Mouse (Mus musculus) brain, embryonic 14.5 days (tissue): ENCODE measurements around the gene Mns1. TPM values are rescaled to one million over a fixed set of nuclear protein-coding genes. Genes with fewer than 3 reads are reported as not detected.

Experiments used
- DNase-seq: peaks from one replicate; pipeline ENCODE4 v3.0.0-alpha.2; 2011; ENCODE audit warnings: low read depth
- CTCF ChIP-seq: fragments of 200-500 bp; IDR thresholded peaks from 2 replicates; pipeline ENCODE4 v1.5.1; 2012; ENCODE audit warnings: inconsistent platforms, mild to moderate bottlenecking, moderate library complexity, borderline replicate concordance; ENCODE audit not compliant: insufficient read depth, insufficient read length; ENCODE audit errors: extremely low read depth
- POLR2A ChIP-seq: fragments of 200-500 bp; IDR thresholded peaks from 2 replicates; pipeline ENCODE4 v1.6.1; 2012; ENCODE audit warnings: mild to moderate bottlenecking, inconsistent platforms, borderline replicate concordance; ENCODE audit not compliant: poor library complexity, insufficient read depth, insufficient read length, severe bottlenecking; ENCODE audit errors: extremely low read depth
- polyA plus RNA-seq: library from polyadenylated mRNA; depleted of rRNA; stranded (reverse); fragments of >200 nt; gene quantifications from 2 replicates; pipeline ENCODE4 v1.2.3, GENCODE M21; 2012; rRNA removed

The Mns1 gene
- polyA plus RNA-seq, 1 experiment = 6.7 TPM

DNA sequence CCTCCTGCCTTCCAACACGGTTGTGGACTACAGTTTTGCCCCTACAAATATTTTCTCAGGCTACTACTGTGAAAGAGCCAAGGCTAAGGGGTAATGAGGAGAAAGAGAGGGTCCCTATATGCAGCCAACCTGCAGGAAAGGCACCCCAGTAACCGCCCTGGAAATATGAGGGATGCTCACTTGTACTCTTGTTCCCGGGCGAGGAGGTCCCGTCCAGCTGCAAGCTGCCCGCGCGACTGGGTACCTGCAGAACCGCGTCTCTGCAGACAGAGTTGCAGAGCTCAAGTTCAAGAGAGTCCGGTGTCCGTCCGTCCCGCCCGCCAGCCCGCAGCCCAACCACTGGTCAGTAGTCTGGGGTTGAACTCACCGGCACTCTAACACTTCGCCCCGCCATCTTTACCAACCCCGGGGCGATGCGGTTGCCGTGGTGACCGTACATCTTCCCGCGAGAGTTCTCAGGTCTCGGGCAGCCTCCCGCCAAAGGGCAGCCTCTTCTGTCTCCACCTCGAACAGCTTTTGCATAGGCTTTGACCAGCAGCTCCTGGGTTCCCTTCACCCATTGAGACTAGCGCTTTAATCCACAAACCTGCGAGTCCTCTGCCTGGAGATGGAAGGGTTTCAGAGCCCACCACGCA, 53.9 kb downstream of the Mns1 start:
- DNase-seq = peak; percentile 95
- no peak for TF ChIP-seq CTCF
- TF ChIP-seq POLR2A = peak; percentile 42; the same call in 1 of the 2 replicates

DNA sequence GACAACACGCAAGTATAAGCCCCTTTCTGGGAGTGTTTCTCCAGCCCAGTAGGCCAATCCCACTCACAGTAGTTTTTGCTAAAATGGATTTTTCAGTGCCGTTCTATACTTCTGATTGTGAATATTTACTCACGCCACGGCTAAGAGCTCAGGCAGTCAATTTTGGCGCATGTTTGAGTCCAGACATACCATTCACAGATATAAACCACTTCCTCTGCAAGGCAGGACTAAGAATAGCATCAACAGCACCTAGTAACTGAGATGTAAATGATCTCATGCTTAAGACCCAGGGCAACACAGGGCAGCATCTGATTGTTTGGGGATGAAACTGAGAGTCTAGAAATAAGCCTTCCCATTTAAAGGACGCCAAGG, 54.4 kb downstream of the Mns1 start, which contains the start of gene Tex9:
TSS of gene Tex9 (minus strand) at position 19 of the 372 bp plus-strand sequence.
- DNase-seq = no peak
- TF ChIP-seq POLR2A (no peak), CTCF (no peak)

DNA sequence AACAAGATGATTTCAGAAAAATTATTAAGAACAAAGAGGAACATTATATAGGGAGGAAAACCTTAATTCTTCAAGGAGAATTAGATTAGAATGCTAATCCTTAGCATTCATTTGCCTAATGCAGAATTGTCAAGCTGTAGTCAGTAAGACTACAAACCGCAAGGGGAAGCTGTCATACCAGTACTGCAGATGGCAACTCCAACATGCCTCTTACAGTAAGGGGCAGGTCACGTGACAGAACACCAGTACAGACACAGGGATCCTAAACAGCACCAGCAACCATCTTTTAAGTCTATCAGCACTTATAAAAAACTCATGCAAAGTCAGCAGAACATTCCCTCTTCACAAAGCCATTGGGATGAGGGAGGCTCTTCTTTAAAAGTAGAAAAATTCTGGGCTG, 55.7 kb downstream of the Mns1 start:
- no peak for DNase-seq
- TF ChIP-seq CTCF (no peak), POLR2A (no peak)

DNA sequence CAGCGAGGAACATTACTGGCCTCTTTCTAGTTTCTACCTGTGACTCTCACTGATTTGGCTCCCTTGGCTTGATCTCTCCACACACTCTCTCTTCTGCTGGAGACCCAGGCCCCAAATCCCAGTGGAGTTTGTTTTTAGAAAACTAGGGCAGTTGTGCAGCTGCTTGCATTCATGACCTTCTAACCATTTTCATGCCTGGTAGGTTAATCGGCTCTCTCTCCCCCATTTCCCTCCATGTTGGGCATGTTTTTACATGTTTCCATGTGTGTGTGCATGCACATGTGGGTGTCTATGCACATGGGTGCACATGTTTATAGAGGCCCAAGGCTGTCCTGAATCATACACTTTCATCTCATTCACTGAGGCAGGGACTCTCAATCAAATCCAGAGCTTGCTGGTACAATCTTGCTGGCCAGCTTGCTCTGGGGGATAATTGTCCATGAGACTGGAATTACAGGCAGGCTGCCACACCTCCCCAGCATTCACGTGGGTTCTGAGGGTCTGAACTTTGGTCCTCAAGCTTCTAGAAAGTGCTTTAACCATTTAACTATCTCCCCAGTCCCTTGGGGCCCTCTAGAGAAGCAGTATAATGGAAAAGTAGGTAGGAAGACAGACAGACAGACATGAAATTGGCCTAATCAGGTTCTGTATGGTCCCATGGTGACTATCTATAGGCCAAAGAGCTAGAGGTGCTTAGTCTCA, 56.3 kb downstream of the Mns1 start:
- no peak for TF ChIP-seq POLR2A
- TF ChIP-seq CTCF = no peak
- DNase-seq = no peak

DNA sequence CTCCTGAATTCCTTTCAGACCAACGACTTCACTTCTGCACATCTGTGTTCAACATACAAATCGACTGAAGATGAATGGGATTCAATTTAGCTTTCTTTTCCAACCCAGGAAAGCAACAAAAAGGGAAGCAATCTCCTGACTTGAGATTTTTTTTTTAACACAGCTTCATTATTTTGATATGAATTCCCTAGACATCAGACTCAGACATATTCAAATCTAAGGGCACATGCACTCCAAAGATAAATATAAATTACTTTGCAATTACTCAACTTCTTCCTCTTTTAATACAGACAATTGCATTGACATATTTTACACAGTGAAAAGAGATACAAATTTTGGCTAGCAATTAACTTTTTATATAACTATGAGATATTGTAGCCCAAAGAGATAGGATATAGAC, 58.9 kb downstream of the Mns1 start:
- no peak for TF ChIP-seq CTCF
- no peak for TF ChIP-seq POLR2A
- DNase-seq = peak; percentile 17

DNA sequence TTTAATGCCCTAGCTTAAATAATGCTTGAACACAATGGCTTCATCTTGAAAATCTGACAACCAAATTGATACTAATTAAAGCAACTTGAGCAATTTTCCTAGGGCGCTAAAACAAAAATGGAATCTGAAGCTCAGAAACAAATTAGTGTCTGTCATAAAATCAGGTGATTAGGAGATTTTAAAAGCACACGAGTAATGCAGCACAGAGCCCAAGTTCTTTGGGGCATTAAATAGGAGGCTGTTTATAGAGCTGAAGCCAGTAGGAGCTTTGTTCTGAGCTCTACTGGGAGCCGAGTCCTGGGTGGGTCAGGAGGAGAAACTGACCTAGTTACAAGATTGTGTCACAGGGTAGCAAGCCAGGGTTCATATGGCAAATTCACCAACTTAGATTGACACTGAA, 59.4 kb downstream of the Mns1 start:
- no peak for TF ChIP-seq POLR2A
- TF ChIP-seq CTCF = no peak
- peak; percentile 35 for DNase-seq

Other genes starting within 250 kb of the Mns1 start
- gene Zfp280d, start 163.2 kb upstream of the Mns1 start, polyA plus RNA-seq = 65.7 and 73.7 TPM in 2 replicates
- gene Tex9, start 54.2 kb downstream of the Mns1 start, polyA plus RNA-seq = 31.0 and 33.1 TPM in 2 replicates
- 23.3 and 36.9 TPM in 2 replicates for gene Rfx7, start 94.2 kb downstream of the Mns1 start, polyA plus RNA-seq
- 459 and 612 TPM in 2 replicates for gene Nedd4, start 224.3 kb downstream of the Mns1 start, polyA plus RNA-seq